Mouse (Mus musculus) neural tube, embryonic 11.5 days (tissue): ENCODE measurements around the gene Sbno2. TPM values are rescaled to one million over a fixed set of nuclear protein-coding genes. Genes with fewer than 3 reads are reported as not detected.

ENCODE experiments used
- ATAC-seq: fragments of 200-750 bp; cut with Nextera tagmentation; 2 replicates; pipeline ENCODE4 v1.8.0; 2017; ENCODE audit warnings: moderate number of reproducible peaks, mild to moderate bottlenecking, moderate TSS enrichment, moderate library complexity; ENCODE audit not compliant: insufficient read depth, low FRiP score, low TSS enrichment
- DNase-seq: peaks from one replicate; pipeline ENCODE4 v3.0.0-alpha.2; 2015; ENCODE audit warnings: low spot score
- H3K27ac ChIP-seq: fragments of 300-500 bp; sonication (generic); 2 replicates; pipeline ENCODE4 v1.5.1; 2014; ENCODE audit warnings: low read depth, mild to moderate bottlenecking, low read length
- H3K27me3 ChIP-seq: fragments of 300-500 bp; sonication (generic); 2 replicates; pipeline ENCODE4 v1.6.1; 2014; ENCODE audit warnings: mild to moderate bottlenecking, low read length, mixed read lengths; ENCODE audit not compliant: control insufficient read depth, insufficient read depth
- H3K36me3 ChIP-seq: fragments of 300-500 bp; sonication (generic); 2 replicates; pipeline ENCODE4 v1.6.1; 2014; ENCODE audit warnings: mild to moderate bottlenecking, low read length, moderate library complexity, mixed read lengths; ENCODE audit not compliant: control insufficient read depth, insufficient read depth
- H3K4me1 ChIP-seq: fragments of 300-500 bp; sonication (generic); 2 replicates; pipeline ENCODE4 v1.6.1; 2014; ENCODE audit warnings: low read length, mixed read lengths; ENCODE audit not compliant: control insufficient read depth, insufficient read depth
- H3K4me2 ChIP-seq: fragments of 300-500 bp; sonication (generic); 2 replicates; pipeline ENCODE4 v1.6.1; 2014; ENCODE audit warnings: low read depth, mild to moderate bottlenecking, moderate library complexity
- H3K4me3 ChIP-seq: fragments of 300-500 bp; sonication (generic); 2 replicates; pipeline ENCODE4 v1.5.1; 2014; ENCODE audit warnings: low read depth, low read length
- H3K9ac ChIP-seq: fragments of 300-500 bp; sonication (generic); 2 replicates; pipeline ENCODE4 v1.6.1; 2014; ENCODE audit warnings: mild to moderate bottlenecking, low read length
- H3K9me3 ChIP-seq: fragments of 300-500 bp; sonication (generic); 2 replicates; pipeline ENCODE4 v1.6.1; 2016; ENCODE audit warnings: low read length; ENCODE audit not compliant: control insufficient read depth
- WGBS: fragments of 180-500 bp; shearing (Covaris S2); extraction: QIAGEN DNeasy Blood & Tissue Kit; methylation state at CpG from one replicate; pipeline ENCODE4 v1.1.7; 2014; 5-methylcytosine and 5-hydroxymethylcytosine counted together
- polyA plus RNA-seq: library from polyadenylated mRNA; unstranded; fragments of >200 nt; fragmentation: Nextera tagmentation; extraction: Ambion mirVana; gene quantifications from 2 replicates; pipeline ENCODE4 v1.2.1, GENCODE M21; 2014

Gene Sbno2
- polyA plus RNA-seq, 1 experiment from 2014 or later = 11.9 TPM

DNA sequence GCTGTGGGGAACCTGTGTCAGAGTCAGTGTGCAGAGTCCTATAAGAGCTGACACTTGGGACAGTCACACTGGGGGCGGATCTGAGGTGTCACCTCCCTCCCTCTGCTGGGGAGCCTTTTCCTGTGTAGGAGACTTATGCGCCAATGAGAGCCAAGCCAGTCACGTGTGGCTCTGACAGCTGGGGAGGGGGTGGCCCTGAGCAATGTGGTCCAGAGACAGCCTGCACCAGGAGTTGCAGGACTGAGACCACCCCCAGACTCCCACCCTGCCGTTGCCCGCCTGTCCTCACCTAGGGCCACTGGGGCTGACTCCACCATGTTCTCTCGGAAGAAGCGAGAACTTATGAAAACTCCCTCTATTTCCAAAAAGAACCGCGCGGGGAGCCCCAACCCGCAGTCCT, 88.9 kb downstream of the Sbno2 start, which contains the start of gene Arhgap45:
TSS of gene Arhgap45 (plus strand) at position 143 of the 400 bp plus-strand sequence.
- H3K4me3 ChIP-seq = no peak within 1 kb of the TSS

DNA sequence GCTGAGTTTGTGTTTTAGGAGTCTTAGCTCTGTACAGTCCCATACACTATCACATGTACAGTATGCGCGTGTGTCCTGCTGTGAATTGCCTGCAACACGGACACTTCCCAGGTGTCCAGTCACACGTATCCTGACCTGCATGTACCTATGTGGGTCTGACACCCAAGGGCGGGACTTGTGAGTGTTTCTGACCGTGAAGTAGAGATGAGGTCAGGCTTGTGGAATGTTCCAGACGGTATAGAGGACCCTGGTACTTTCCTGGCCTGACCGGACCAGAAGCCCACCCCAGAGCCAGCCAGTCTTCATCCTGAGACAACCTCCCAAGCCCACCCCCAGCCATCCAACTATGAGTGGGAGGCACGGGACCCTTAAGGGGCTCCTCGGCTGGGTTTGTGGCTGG, 89.8 kb downstream of the Sbno2 start:
- Histone ChIP-seq H3K4me1 (peaks cover 3% of the 10 kb centered on the region; the same call in 1 of the 2 replicates), H3K9me3 (peaks cover 2% of the 10 kb centered on the region; the same call in 1 of the 2 replicates), H3K27me3 (peaks cover 48% of the 10 kb centered on the region), H3K27ac (no peak overlapping the region), H3K9ac (no peak overlapping the region), H3K36me3 (no peaks in the 10 kb centered on the region), H3K4me3 (no peak overlapping the region), H3K4me2 (no peak overlapping the region)
- 85% methylated on average over 10 of the region's 10 CpGs for WGBS
- no peak for ATAC-seq
- no peak for DNase-seq

More for the DNA sequence above, 88.9 kb downstream of the Sbno2 start, which contains the start of gene Arhgap45:
- Histone ChIP-seq H3K9me3 (no peaks in the 10 kb centered on the region), H3K36me3 (no peaks in the 10 kb centered on the region), H3K27ac (no peak within 1 kb of the TSS), H3K9ac (no peak within 1 kb of the TSS), H3K4me2 (no peak within 1 kb of the TSS), H3K27me3 (peaks cover 48% of the 10 kb centered on the region), H3K4me1 (peaks cover 3% of the 10 kb centered on the region; the same call in 1 of the 2 replicates)
- ATAC-seq (no peak), DNase-seq (no peak)
- 59% methylated on average over 11 of the region's 11 CpGs for WGBS

GRCm38 (mm10) chr10:80014484-80015290, 90.7 kb downstream of the Sbno2 start:
- no peaks in the 10 kb centered on the region for H3K36me3 ChIP-seq
- H3K27ac ChIP-seq = no peak overlapping the region
- peaks cover 45% of the 10 kb centered on the region for H3K27me3 ChIP-seq
- H3K9me3 ChIP-seq = peaks cover 2% of the 10 kb centered on the region; the same call in 1 of the 2 replicates
- H3K9ac ChIP-seq = no peak overlapping the region
- ATAC-seq = no peak
- H3K4me2 ChIP-seq = no peak overlapping the region
- H3K4me1 ChIP-seq = peaks cover 2% of the 10 kb centered on the region; the same call in 1 of the 2 replicates
- H3K4me3 ChIP-seq = no peak overlapping the region
- WGBS = 19% methylated on average over 28 of the region's 28 CpGs
- no peak for DNase-seq

GRCm38 (mm10) chr10:80013609-80014008, 91.8 kb downstream of the Sbno2 start:
- H3K27ac ChIP-seq = no peak overlapping the region
- no peak for ATAC-seq
- no peak overlapping the region; the same call in 1 of the 2 replicates for H3K4me3 ChIP-seq
- H3K4me2 ChIP-seq = no peak overlapping the region
- no peak for DNase-seq
- H3K36me3 ChIP-seq = no peaks in the 10 kb centered on the region
- peaks cover 2% of the 10 kb centered on the region; the same call in 1 of the 2 replicates for H3K9me3 ChIP-seq
- H3K27me3 ChIP-seq = peaks cover 41% of the 10 kb centered on the region
- H3K9ac ChIP-seq = no peak overlapping the region
- WGBS = 31% methylated on average over 25 of the region's 25 CpGs
- no peaks in the 10 kb centered on the region for H3K4me1 ChIP-seq

GRCm38 (mm10) chr10:80011740-80012139, 93.6 kb downstream of the Sbno2 start:
- Histone ChIP-seq H3K4me3 (no peak overlapping the region), H3K4me2 (no peak overlapping the region), H3K27ac (no peak overlapping the region), H3K4me1 (no peaks in the 10 kb centered on the region), H3K9me3 (peaks cover 2% of the 10 kb centered on the region; the same call in 1 of the 2 replicates), H3K36me3 (no peaks in the 10 kb centered on the region), H3K9ac (no peak overlapping the region), H3K27me3 (peaks cover 41% of the 10 kb centered on the region)
- ATAC-seq (no peak), DNase-seq (no peak)
- 84% methylated on average over 6 of the region's 6 CpGs for WGBS

Other genes starting within 250 kb of the Sbno2 start
- gene Prtn3, start 231.1 kb downstream of the Sbno2 start, polyA plus RNA-seq = 12.5 and 13.7 TPM in 2 replicates
- gene Plppr3, start 230.9 kb downstream of the Sbno2 start, polyA plus RNA-seq = 142 and 156 TPM in 2 replicates
- 0.66 TPM in 1 of 2 replicates, not detected in the other for gene Elane, start 219.3 kb downstream of the Sbno2 start, polyA plus RNA-seq
- not detected in 2 replicates for gene Cfd, start 214.7 kb downstream of the Sbno2 start, polyA plus RNA-seq
- gene Med16, start 196.6 kb downstream of the Sbno2 start, polyA plus RNA-seq = 47.7 and 53.6 TPM in 2 replicates
- 14.5 TPM in 1 of 2 replicates, not detected in the other for gene Gm26602, start 194.7 kb downstream of the Sbno2 start, polyA plus RNA-seq
- 0.77 and 0.80 TPM in 2 replicates for gene Kiss1r, start 188.6 kb downstream of the Sbno2 start, polyA plus RNA-seq
- gene R3hdm4, start 184.4 kb downstream of the Sbno2 start, polyA plus RNA-seq = 150 and 156 TPM in 2 replicates
- gene Arid3a, start 178.5 kb downstream of the Sbno2 start, polyA plus RNA-seq = 7.0 and 8.5 TPM in 2 replicates
- 115 TPM in 2 replicates for gene Wdr18, start 145.4 kb downstream of the Sbno2 start, polyA plus RNA-seq
- gene Grin3b, start 134.9 kb downstream of the Sbno2 start, polyA plus RNA-seq = 0.16 and 0.30 TPM in 2 replicates
- gene Tmem259, start 121.2 kb downstream of the Sbno2 start, polyA plus RNA-seq = 16.1 and 17.7 TPM in 2 replicates
- 167 and 187 TPM in 2 replicates for gene Cnn2, start 117.0 kb downstream of the Sbno2 start, polyA plus RNA-seq
- gene Abca7, start 109.1 kb downstream of the Sbno2 start, polyA plus RNA-seq = 4.3 and 7.0 TPM in 2 replicates
- 4.6 and 4.9 TPM in 2 replicates for gene Arhgap45, start 88.9 kb downstream of the Sbno2 start, polyA plus RNA-seq
- 222 and 234 TPM in 2 replicates for gene Polr2e, start 65.8 kb downstream of the Sbno2 start, polyA plus RNA-seq
- 540 and 570 TPM in 2 replicates for gene Gpx4, start 58.4 kb downstream of the Sbno2 start, polyA plus RNA-seq
- 22.0 and 23.5 TPM in 2 replicates for gene Stk11, start 10.2 kb upstream of the Sbno2 start, polyA plus RNA-seq
- gene Atp5d, start 33.1 kb upstream of the Sbno2 start, polyA plus RNA-seq = 376 and 386 TPM in 2 replicates
- 11.1 and 11.3 TPM in 2 replicates for gene Cbarp, start 35.3 kb upstream of the Sbno2 start, polyA plus RNA-seq
- gene Midn, start 42.7 kb upstream of the Sbno2 start, polyA plus RNA-seq = 70.0 and 78.2 TPM in 2 replicates
- gene Cirbp, start 60.4 kb upstream of the Sbno2 start, polyA plus RNA-seq = 84.0 and 85.1 TPM in 2 replicates
- gene 1600002K03Rik, start 67.4 kb upstream of the Sbno2 start, polyA plus RNA-seq = 8.8 and 10.8 TPM in 2 replicates
- gene Efna2, start 73.9 kb upstream of the Sbno2 start, polyA plus RNA-seq = 36.2 and 38.9 TPM in 2 replicates
- 59.6 and 61.8 TPM in 2 replicates for gene Mum1, start 120.9 kb upstream of the Sbno2 start, polyA plus RNA-seq
- gene Ndufs7, start 143.6 kb upstream of the Sbno2 start, polyA plus RNA-seq = 247 and 261 TPM in 2 replicates
- 35.1 and 37.7 TPM in 2 replicates for gene Gamt, start 155.4 kb upstream of the Sbno2 start, polyA plus RNA-seq
- 49.8 and 51.9 TPM in 2 replicates for gene Dazap1, start 155.9 kb upstream of the Sbno2 start, polyA plus RNA-seq
- 857 and 860 TPM in 2 replicates for gene Rps15, start 186.9 kb upstream of the Sbno2 start, polyA plus RNA-seq
- gene Apc2, start 190.4 kb upstream of the Sbno2 start, polyA plus RNA-seq = 81.4 and 81.7 TPM in 2 replicates
- gene 2310011J03Rik, start 215.0 kb upstream of the Sbno2 start, polyA plus RNA-seq = 37.3 and 40.5 TPM in 2 replicates
- gene Pcsk4, start 223.9 kb upstream of the Sbno2 start, polyA plus RNA-seq = 2.0 and 2.4 TPM in 2 replicates
- gene Reep6, start 224.4 kb upstream of the Sbno2 start, polyA plus RNA-seq = 4.2 and 5.5 TPM in 2 replicates
- 0.17 and 0.27 TPM in 2 replicates for gene Adamtsl5, start 242.8 kb upstream of the Sbno2 start, polyA plus RNA-seq